Mouse (Mus musculus) thymus, adult 2 months (tissue): Measurements from ENCODE around the gene Krtap4-13.

ENCODE experiments used
- CTCF ChIP-seq: fragments of 200-500 bp; IDR thresholded peaks from 2 replicates; pipeline ENCODE4 v1.5.1; 2012; ENCODE audit warnings: mild to moderate bottlenecking, control low read depth, low read length, moderate library complexity, borderline replicate concordance; ENCODE audit not compliant: control insufficient read depth, poor library complexity, insufficient read depth; ENCODE audit errors: extremely low read depth
- POLR2A ChIP-seq: fragments of 200-500 bp; IDR thresholded peaks from 2 replicates; pipeline ENCODE4 v1.6.1; 2012; ENCODE audit warnings: mild to moderate bottlenecking, low read length, control low read depth, moderate library complexity; ENCODE audit not compliant: control insufficient read depth, poor library complexity, insufficient read depth; ENCODE audit errors: extremely low read depth

DNA sequence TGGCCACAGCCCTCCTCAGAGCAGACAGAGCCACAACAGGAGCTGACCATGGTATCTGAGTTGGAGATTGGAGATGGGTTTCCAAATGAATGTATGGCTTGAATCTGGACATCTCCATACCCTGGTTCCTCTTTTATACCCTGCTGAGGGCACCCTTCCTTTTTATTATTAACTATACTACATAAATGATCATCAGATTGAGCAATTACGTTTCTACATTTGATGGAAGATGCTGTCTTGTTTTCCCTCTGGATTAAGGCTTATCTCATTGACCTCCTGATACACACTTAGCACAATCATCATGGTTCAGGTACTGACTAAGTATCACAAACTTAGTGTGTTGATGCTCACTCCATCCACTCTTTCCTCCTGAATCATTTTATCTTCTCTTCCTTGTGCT is 28.3 kb upstream of the Krtap4-13 start, which contains the start of gene 2300003K06Rik:
- no peak for TF ChIP-seq CTCF
- TF ChIP-seq POLR2A = no peak
